ENCODE assay signal across 8 mouse cellular contexts in genomic region chr14:118674705-118675139, GRCm38 (mm10). TPM values are rescaled to one million over a fixed set of nuclear protein-coding genes. Genes with fewer than 3 reads are reported as not detected.
DNase-seq lines count a peak whose midpoint lies in the region; ATAC-seq lines count a peak whose summit lies in the region.

No protein-coding gene starts in this region.

- intact Hi-C loops in heart, postnatal 25 days (cut with DNase I), result no loop called here

- no peak for ATAC-seq in activated CD4-positive, CD25-positive, alpha-beta regulatory T cell, adult 4 months

- peak; percentile 93 for DNase-seq in heart, adult 11 months
- no peak for DNase-seq in heart, postnatal 25 days (ENCODE audit: low spot score)
- DNase-seq in urinary bladder, postnatal 14 days (ENCODE audit: low spot score), result peak; percentile 42
- DNase-seq in urinary bladder, adult 18-20 months (ENCODE audit: low spot score in 2 of 2), result no peak
- peak; percentile 67 for DNase-seq in heart, postnatal 4 days
- no peak for DNase-seq in neural tube, embryonic 10.5 days (ENCODE audit: extremely low spot score, low spot score)
- no peak for DNase-seq in embryo, embryonic 10.5 days (ENCODE audit: low spot score)

RNA-seq across cellular contexts. Expression of gene Abcc4, which starts 31.3 kb away (rescaled TPM):
- total RNA-seq in heart, postnatal 25 days (2021), result 1 to 10 TPM; 7.6 to 7.9 TPM
- total RNA-seq in heart, postnatal 4 days (2021), result 1 to 10 TPM; 2.9 to 3.1 TPM
- 1 to 10 TPM; 8.8 to 9.8 TPM for polyA plus RNA-seq in activated CD4-positive, CD25-positive, alpha-beta regulatory T cell, adult 4 months (2017; shearing (Covaris generic))

Comparison
In these comparisons a context has a peak if more than half of its experiments do, and no peak if none do; other contexts are left out.
1. DNase-seq: peak in heart, adult 11 months (single experiment), urinary bladder, postnatal 14 days (single experiment) and heart, postnatal 4 days (single experiment); none in heart, postnatal 25 days (single experiment), urinary bladder, adult 18-20 months (0 of 2), neural tube, embryonic 10.5 days (single experiment) and embryo, embryonic 10.5 days (single experiment).